Mouse (Mus musculus) spleen, embryonic (tissue): ENCODE data around the gene Frs2.

Source experiments
- CTCF ChIA-PET: fragments of 350-600 bp; sonication (Branson Sonifier 250); formaldehyde crosslinking; loops from one replicate; lab custom pipeline; 2022; lab: Charles Lee

Frs2 gene

GRCm38 (mm10) chr10:117148361-117149003 is at the start of gene Frs2:
TSS of gene Frs2 (minus strand) at chr10:117148534.
- CTCF ChIA-PET = interaction anchor here (0.5 kb wide), 1 partner anchor 59 kb away, joined by 4 read pairs; no protein-coding TSS in a partner anchor

- CTCF ChIA-PET = no interaction called here
These were observed 48.4 kb upstream of the Frs2 start for GRCm38 (mm10) chr10:117196696-117197095.

- CTCF ChIA-PET = interaction anchor here (0.7 kb wide), 1 partner anchor 48 kb away, joined by 4 read pairs; no protein-coding TSS in a partner anchor
These were observed 47.4 kb upstream of the Frs2 start for GRCm38 (mm10) chr10:117195748-117196147.

GRCm38 (mm10) chr10:117195005-117195404 is 46.7 kb upstream of the Frs2 start:
- CTCF ChIA-PET = interaction anchor here (0.7 kb wide), 1 partner anchor 166 kb away, joined by 4 read pairs; no protein-coding TSS in a partner anchor

- CTCF ChIA-PET = no interaction called here
These were observed 45.0 kb upstream of the Frs2 start for GRCm38 (mm10) chr10:117193364-117193763.

- CTCF ChIA-PET = interaction anchor here (0.5 kb wide), 1 partner anchor 51 kb away, joined by 9 read pairs; no protein-coding TSS in a partner anchor
These were observed 37.2 kb upstream of the Frs2 start for GRCm38 (mm10) chr10:117185399-117186089.

GRCm38 (mm10) chr10:117181098-117181497 is 32.8 kb upstream of the Frs2 start:
- CTCF ChIA-PET = no interaction called here

GRCm38 (mm10) chr10:117174645-117175044 is 26.3 kb upstream of the Frs2 start:
- CTCF ChIA-PET = no interaction called here

- CTCF ChIA-PET = no interaction called here
These were observed 25.5 kb upstream of the Frs2 start for GRCm38 (mm10) chr10:117173566-117174438.

GRCm38 (mm10) chr10:117173111-117173510 is 24.8 kb upstream of the Frs2 start:
- CTCF ChIA-PET = no interaction called here

GRCm38 (mm10) chr10:117172069-117172468 is 23.7 kb upstream of the Frs2 start:
- CTCF ChIA-PET = no interaction called here

- CTCF ChIA-PET = interaction anchor here (0.6 kb wide), 1 partner anchor 36 kb away, joined by 3 read pairs; no protein-coding TSS in a partner anchor
These were observed 18.6 kb upstream of the Frs2 start for GRCm38 (mm10) chr10:117166785-117167425.

- CTCF ChIA-PET = no interaction called here
These were observed 14.3 kb upstream of the Frs2 start for GRCm38 (mm10) chr10:117162662-117163061.

GRCm38 (mm10) chr10:117160099-117160498 is 11.8 kb upstream of the Frs2 start:
- CTCF ChIA-PET = interaction anchor here (0.7 kb wide), 1 partner anchor 20 kb away, joined by 3 read pairs; no protein-coding TSS in a partner anchor

- CTCF ChIA-PET = interaction anchor here (0.6 kb wide), 1 partner anchor 23 kb away, joined by 7 read pairs; no protein-coding TSS in a partner anchor
These were observed 3.9 kb upstream of the Frs2 start for GRCm38 (mm10) chr10:117152247-117152646.

GRCm38 (mm10) chr10:117151676-117152075 is 3.3 kb upstream of the Frs2 start:
- CTCF ChIA-PET = no interaction called here

- CTCF ChIA-PET = no interaction called here
These were observed 2.9 kb upstream of the Frs2 start for GRCm38 (mm10) chr10:117151241-117151640.

- CTCF ChIA-PET = no interaction called here
These were observed 2.4 kb upstream of the Frs2 start for GRCm38 (mm10) chr10:117150764-117151163.

GRCm38 (mm10) chr10:117149942-117150617 is 1.7 kb upstream of the Frs2 start:
- CTCF ChIA-PET = interaction anchor here (0.7 to 0.8 kb wide), 2 partner anchors 28 to 66 kb away, joined by 3 read pairs; no protein-coding TSS in a partner anchor

- CTCF ChIA-PET = no interaction called here
These were observed 907 bp upstream of the Frs2 start for GRCm38 (mm10) chr10:117149241-117149640.
